Mouse (Mus musculus): ENCODE results near the gene Macc1. TPM values are rescaled to one million over a fixed set of nuclear protein-coding genes. Genes with fewer than 3 reads are reported as not detected.

The Macc1 gene
- polyA plus RNA-seq, 1 experiment from 2014 or later = not detected

DNA sequence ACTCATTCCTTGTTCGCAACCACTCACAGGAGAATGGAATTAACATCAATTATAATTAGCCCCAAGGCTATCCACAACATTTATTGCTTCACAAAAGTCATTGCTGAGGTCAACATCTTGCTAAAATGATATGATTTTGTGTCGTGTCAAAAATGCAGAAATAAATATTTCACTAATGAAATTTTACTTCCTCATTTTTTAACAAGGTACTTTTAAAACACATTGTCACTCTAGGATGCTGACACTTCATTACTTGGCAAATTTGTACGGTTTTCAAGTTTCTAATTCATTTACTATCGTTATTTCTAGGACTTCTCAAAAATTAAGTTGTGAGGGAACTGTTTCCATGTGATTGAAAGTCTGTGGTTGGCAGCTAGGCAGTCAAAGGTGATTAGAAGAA, 55.8 kb downstream of the Macc1 start:
- no peak overlapping the region for H3K4me2 ChIP-seq (ENCODE audit: low read depth, low read length)
- H3K27ac ChIP-seq (ENCODE audit: low read depth, low read length) = no peak overlapping the region
- no peaks in the 10 kb centered on the region for H3K27me3 ChIP-seq (ENCODE audit: control insufficient read depth, insufficient read depth, low read length)
- H3K4me3 ChIP-seq (ENCODE audit: low read depth, low read length) = no peak overlapping the region
- no peaks in the 10 kb centered on the region for H3K36me3 ChIP-seq (ENCODE audit: control insufficient read depth, insufficient read depth, low read length)
- H3K9ac ChIP-seq (replicated peaks; ENCODE audit: low read depth, low read length) = no peak overlapping the region
- ATAC-seq (ENCODE audit: low read depth) = no peak
- no peaks in the 10 kb centered on the region for H3K9me3 ChIP-seq (ENCODE audit: control insufficient read depth, low read length)
- 81% methylated on average over 4 of the region's 4 CpGs for WGBS
- H3K4me1 ChIP-seq (ENCODE audit: control insufficient read depth, insufficient read depth, low read length) = no peaks in the 10 kb centered on the region

DNA sequence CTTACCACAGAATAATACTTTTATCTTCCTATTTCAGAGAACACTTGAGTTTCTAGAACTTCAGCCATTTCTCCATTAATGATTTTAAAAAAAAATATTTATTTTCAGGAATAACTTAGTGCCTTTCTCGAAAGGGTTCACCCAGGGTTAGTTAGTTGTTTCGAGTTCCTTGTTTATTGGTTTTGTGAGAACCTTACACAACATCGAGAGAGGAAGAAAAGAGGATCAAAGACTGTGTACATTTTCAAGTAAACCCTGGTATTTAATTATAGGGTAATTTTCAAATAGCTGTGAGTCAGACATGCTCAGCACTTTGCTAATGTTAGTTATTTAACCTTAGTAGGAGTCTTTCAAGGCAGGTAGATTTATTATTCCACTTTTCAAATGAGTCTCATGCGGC, 58.3 kb downstream of the Macc1 start:
- H3K27me3 ChIP-seq (ENCODE audit: control insufficient read depth, insufficient read depth, low read length) = no peaks in the 10 kb centered on the region
- no peak overlapping the region for H3K27ac ChIP-seq (ENCODE audit: low read depth, low read length)
- no peaks in the 10 kb centered on the region for H3K9me3 ChIP-seq (ENCODE audit: control insufficient read depth, low read length)
- no peak overlapping the region for H3K4me3 ChIP-seq (ENCODE audit: low read depth, low read length)
- H3K36me3 ChIP-seq (ENCODE audit: control insufficient read depth, insufficient read depth, low read length) = no peaks in the 10 kb centered on the region
- no peak overlapping the region for H3K4me2 ChIP-seq (ENCODE audit: low read depth, low read length)
- no peak overlapping the region for H3K9ac ChIP-seq (replicated peaks; ENCODE audit: low read depth, low read length)
- ATAC-seq (ENCODE audit: low read depth) = no peak
- no peaks in the 10 kb centered on the region for H3K4me1 ChIP-seq (ENCODE audit: control insufficient read depth, insufficient read depth, low read length)
- 82% methylated on average over 4 of the region's 4 CpGs for WGBS

DNA sequence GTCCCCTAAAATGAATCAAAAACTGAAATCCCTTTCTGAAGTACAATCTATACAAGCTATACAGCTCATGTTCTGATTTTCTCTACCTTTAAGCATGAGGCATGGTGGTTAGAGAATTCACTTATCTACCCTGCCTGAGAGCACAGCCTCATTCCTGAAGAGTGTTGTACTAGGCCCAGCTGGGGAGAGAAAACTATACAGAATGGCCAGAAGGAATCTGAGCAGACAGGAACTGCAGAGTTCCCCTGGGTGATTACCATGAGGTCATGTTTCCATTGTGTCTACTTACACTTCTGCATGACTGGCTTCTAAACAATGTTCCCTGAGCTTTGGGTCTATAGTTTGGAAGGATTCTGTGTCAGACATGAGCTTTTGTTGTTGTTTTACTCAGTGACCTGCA, 62.8 kb downstream of the Macc1 start:
- H3K9me3 ChIP-seq (ENCODE audit: control insufficient read depth, low read length) = no peaks in the 10 kb centered on the region
- no peak for ATAC-seq (ENCODE audit: low read depth)
- H3K27ac ChIP-seq (ENCODE audit: low read depth, low read length) = no peak overlapping the region
- no peak overlapping the region for H3K4me2 ChIP-seq (ENCODE audit: low read depth, low read length)
- H3K27me3 ChIP-seq (ENCODE audit: control insufficient read depth, insufficient read depth, low read length) = no peaks in the 10 kb centered on the region
- H3K4me1 ChIP-seq (ENCODE audit: control insufficient read depth, insufficient read depth, low read length) = no peaks in the 10 kb centered on the region
- H3K36me3 ChIP-seq (ENCODE audit: control insufficient read depth, insufficient read depth, low read length) = no peaks in the 10 kb centered on the region
- H3K9ac ChIP-seq (replicated peaks; ENCODE audit: low read depth, low read length) = no peak overlapping the region
- no peak overlapping the region for H3K4me3 ChIP-seq (ENCODE audit: low read depth, low read length)

DNA sequence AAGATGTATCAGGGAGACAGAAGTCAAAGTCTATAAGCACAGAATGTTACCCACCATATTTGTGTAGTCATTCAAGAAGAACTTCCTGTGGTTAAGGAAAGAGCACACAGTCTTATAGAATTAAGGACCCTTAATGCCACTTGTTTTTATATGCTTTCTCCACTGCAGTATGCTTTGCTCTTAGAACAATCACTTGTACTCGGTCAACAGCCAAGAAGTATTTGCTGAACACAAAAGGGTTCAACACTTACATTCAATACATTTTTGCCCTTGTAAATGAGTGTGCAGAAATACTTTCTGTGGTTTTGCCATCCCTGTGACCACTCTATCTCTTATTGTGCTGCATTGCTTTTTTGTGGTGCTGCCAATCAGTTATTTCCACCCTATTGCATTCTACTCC, 67.8 kb downstream of the Macc1 start:
- Histone ChIP-seq H3K27me3 (ENCODE audit: control insufficient read depth, insufficient read depth, low read length) (no peaks in the 10 kb centered on the region), H3K9me3 (ENCODE audit: control insufficient read depth, low read length) (no peaks in the 10 kb centered on the region), H3K27ac (ENCODE audit: low read depth, low read length) (no peak overlapping the region), H3K9ac (replicated peaks; ENCODE audit: low read depth, low read length) (no peak overlapping the region), H3K4me3 (ENCODE audit: low read depth, low read length) (no peak overlapping the region), H3K4me1 (ENCODE audit: control insufficient read depth, insufficient read depth, low read length) (no peaks in the 10 kb centered on the region), H3K4me2 (ENCODE audit: low read depth, low read length) (no peak overlapping the region), H3K36me3 (ENCODE audit: control insufficient read depth, insufficient read depth, low read length) (no peaks in the 10 kb centered on the region)
- WGBS = 87% methylated on average over 1 of the region's 1 CpGs
- ATAC-seq (ENCODE audit: low read depth) = no peak

DNA sequence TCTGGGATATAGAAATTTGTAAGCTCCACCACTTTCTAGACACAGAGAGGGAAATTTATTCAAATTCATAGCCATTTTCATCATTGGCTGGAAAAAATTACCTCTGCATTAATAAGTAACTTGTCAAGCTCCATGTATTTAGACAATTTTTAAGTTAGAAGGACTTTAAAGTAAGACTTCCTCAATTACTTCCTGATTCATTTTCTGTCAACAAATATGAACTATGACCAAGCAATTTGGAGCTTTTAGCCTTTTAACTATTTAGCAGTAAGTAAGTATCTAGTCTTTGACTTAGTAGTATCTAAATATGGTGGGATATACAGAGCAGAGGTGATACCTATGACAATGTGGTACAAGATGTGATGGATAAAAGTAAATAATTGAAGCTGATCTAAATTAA, 72.2 kb downstream of the Macc1 start:
- H3K4me1 ChIP-seq (ENCODE audit: control insufficient read depth, insufficient read depth, low read length) = no peaks in the 10 kb centered on the region
- ATAC-seq (ENCODE audit: low read depth) = no peak
- H3K4me3 ChIP-seq (ENCODE audit: low read depth, low read length) = no peak overlapping the region
- no peaks in the 10 kb centered on the region for H3K9me3 ChIP-seq (ENCODE audit: control insufficient read depth, low read length)
- no peak overlapping the region for H3K27ac ChIP-seq (ENCODE audit: low read depth, low read length)
- no peak overlapping the region for H3K9ac ChIP-seq (replicated peaks; ENCODE audit: low read depth, low read length)
- no peaks in the 10 kb centered on the region for H3K27me3 ChIP-seq (ENCODE audit: control insufficient read depth, insufficient read depth, low read length)
- H3K36me3 ChIP-seq (ENCODE audit: control insufficient read depth, insufficient read depth, low read length) = no peaks in the 10 kb centered on the region
- H3K4me2 ChIP-seq (ENCODE audit: low read depth, low read length) = no peak overlapping the region

DNA sequence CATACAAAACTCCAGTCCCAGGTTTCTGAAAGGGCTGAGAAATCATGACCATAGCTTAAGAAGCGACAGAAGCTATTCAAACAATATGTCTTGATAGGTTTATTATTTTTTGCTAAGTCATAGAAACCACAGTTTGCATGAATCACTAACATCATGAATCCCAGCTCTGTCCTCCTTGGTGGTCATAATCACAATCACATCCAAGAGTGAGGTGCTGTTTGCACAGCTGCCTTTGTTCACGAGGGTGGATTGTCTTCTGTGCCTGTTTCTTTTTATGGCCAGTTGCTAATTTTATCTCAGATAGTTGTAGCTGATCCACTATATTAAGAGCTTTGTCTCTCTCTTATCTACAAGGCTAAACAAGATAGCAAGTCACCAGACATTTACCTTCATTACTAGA, 72.6 kb downstream of the Macc1 start:
- ATAC-seq (ENCODE audit: low read depth) = no peak
- Histone ChIP-seq H3K36me3 (ENCODE audit: control insufficient read depth, insufficient read depth, low read length) (no peaks in the 10 kb centered on the region), H3K27me3 (ENCODE audit: control insufficient read depth, insufficient read depth, low read length) (no peaks in the 10 kb centered on the region), H3K4me2 (ENCODE audit: low read depth, low read length) (no peak overlapping the region), H3K27ac (ENCODE audit: low read depth, low read length) (no peak overlapping the region), H3K4me1 (ENCODE audit: control insufficient read depth, insufficient read depth, low read length) (no peaks in the 10 kb centered on the region), H3K4me3 (ENCODE audit: low read depth, low read length) (no peak overlapping the region), H3K9ac (replicated peaks; ENCODE audit: low read depth, low read length) (no peak overlapping the region), H3K9me3 (ENCODE audit: control insufficient read depth, low read length) (no peaks in the 10 kb centered on the region)
- 68% methylated on average over 2 of the region's 2 CpGs for whole genome bisulfite sequencing

DNA sequence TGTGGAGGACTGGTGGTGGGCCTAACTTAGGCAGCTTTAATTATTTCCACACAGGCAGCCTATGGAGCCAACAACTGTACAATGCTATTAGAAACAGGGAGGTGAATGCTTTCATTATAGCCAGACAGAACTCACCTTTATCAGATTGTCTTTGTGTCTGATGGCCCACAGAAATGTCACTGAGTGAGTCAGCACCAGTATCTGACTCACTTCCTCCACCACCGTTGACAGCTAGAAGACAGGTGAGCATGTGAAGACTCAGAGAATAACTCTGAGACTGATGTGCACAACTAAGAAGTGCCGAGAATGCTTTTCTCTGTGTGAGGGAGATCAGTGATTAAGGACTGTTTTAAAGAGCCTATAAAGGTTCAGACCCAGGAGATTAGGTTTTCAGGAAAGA, 73.9 kb downstream of the Macc1 start:
- H3K4me1 ChIP-seq (ENCODE audit: control insufficient read depth, insufficient read depth, low read length) = no peaks in the 10 kb centered on the region
- no peak overlapping the region for H3K4me2 ChIP-seq (ENCODE audit: low read depth, low read length)
- no peaks in the 10 kb centered on the region for H3K27me3 ChIP-seq (ENCODE audit: control insufficient read depth, insufficient read depth, low read length)
- H3K9me3 ChIP-seq (ENCODE audit: control insufficient read depth, low read length) = no peaks in the 10 kb centered on the region
- no peak overlapping the region for H3K9ac ChIP-seq (replicated peaks; ENCODE audit: low read depth, low read length)
- 88% methylated on average over 2 of the region's 2 CpGs for whole genome bisulfite sequencing
- no peak overlapping the region for H3K4me3 ChIP-seq (ENCODE audit: low read depth, low read length)
- H3K36me3 ChIP-seq (ENCODE audit: control insufficient read depth, insufficient read depth, low read length) = no peaks in the 10 kb centered on the region
- H3K27ac ChIP-seq (ENCODE audit: low read depth, low read length) = no peak overlapping the region
- ATAC-seq (ENCODE audit: low read depth) = no peak

DNA sequence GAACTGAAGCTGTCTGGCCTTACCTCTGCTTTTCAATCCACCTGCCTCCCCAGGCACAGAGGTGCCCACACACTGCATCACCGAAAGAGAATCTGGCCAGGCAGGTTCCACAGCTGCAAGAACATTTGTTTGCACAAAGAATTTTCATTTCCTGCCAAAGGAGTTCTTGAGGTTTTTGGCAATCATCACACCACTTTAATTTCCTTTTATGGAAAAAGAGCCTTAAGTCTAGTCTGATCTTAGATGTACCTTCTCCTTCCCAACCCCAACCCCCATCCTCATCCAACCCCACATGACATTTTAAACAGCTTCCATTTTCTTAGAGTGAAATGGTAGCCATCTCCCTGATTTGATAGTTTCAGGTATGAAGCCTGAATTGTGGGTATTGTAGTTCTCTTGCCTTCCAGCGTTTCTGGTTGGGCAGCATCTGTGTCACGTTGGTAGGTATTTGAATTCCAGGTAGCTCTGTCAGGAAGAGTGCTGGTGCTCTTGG, 76.2 kb downstream of the Macc1 start:
- no peaks in the 10 kb centered on the region for H3K27me3 ChIP-seq (ENCODE audit: control insufficient read depth, insufficient read depth, low read length)
- H3K9me3 ChIP-seq (ENCODE audit: control insufficient read depth, low read length) = no peaks in the 10 kb centered on the region
- WGBS = 64% methylated on average over 3 of the region's 3 CpGs
- no peak overlapping the region for H3K4me3 ChIP-seq (ENCODE audit: low read depth, low read length)
- H3K4me2 ChIP-seq (ENCODE audit: low read depth, low read length) = no peak overlapping the region
- H3K27ac ChIP-seq (ENCODE audit: low read depth, low read length) = no peak overlapping the region
- H3K9ac ChIP-seq (replicated peaks; ENCODE audit: low read depth, low read length) = no peak overlapping the region
- no peak for ATAC-seq (ENCODE audit: low read depth)
- no peaks in the 10 kb centered on the region for H3K4me1 ChIP-seq (ENCODE audit: control insufficient read depth, insufficient read depth, low read length)
- no peaks in the 10 kb centered on the region for H3K36me3 ChIP-seq (ENCODE audit: control insufficient read depth, insufficient read depth, low read length)

DNA sequence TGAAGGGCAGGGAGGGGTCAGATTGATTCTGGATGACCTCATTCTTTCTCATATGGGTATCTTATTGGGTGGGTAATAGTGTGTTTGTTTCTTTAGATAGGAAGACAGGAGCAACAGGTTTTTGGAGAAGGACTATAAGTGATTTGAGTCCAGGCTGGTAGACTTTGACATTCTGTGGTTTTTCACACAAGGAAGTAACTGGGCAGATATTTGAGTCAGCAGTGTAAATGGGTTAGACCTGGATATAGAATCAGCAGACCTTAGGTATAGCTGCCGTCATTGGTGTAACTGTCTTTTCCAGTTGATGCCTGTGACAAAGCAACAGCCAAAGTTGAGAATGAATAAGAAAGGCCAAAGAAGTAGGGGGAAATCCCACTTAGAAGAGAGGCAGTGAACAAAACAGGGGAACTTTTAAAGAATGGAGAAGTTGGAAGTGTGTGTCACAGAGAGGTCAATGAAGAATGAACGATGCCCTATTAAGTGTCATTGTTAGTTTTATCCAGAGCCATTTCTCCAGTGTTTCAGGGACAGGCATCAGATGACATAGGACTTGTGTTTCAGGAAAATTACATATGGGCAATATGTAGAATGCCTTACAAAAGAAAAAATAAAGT, 84.1 kb downstream of the Macc1 start:
- Histone ChIP-seq H3K4me2 (ENCODE audit: low read depth, low read length) (no peak overlapping the region), H3K9ac (replicated peaks; ENCODE audit: low read depth, low read length) (no peak overlapping the region), H3K4me1 (ENCODE audit: control insufficient read depth, insufficient read depth, low read length) (no peaks in the 10 kb centered on the region), H3K27me3 (ENCODE audit: control insufficient read depth, insufficient read depth, low read length) (no peaks in the 10 kb centered on the region), H3K27ac (ENCODE audit: low read depth, low read length) (no peak overlapping the region), H3K4me3 (ENCODE audit: low read depth, low read length) (no peak overlapping the region), H3K36me3 (ENCODE audit: control insufficient read depth, insufficient read depth, low read length) (no peaks in the 10 kb centered on the region), H3K9me3 (ENCODE audit: control insufficient read depth, low read length) (no peaks in the 10 kb centered on the region)
- ATAC-seq (ENCODE audit: low read depth) = no peak
- WGBS = 87% methylated on average over 2 of the region's 2 CpGs
